Mouse (Mus musculus): ENCODE results near the gene Ccdc186. TPM values are rescaled to one million over a fixed set of nuclear protein-coding genes. Genes with fewer than 3 reads are reported as not detected.

Gene Ccdc186
- 25.0 and 25.2 TPM in 2 replicates for polyA plus RNA-seq (2014; fragmentation: Nextera tagmentation; extraction: Ambion mirVana)

DNA sequence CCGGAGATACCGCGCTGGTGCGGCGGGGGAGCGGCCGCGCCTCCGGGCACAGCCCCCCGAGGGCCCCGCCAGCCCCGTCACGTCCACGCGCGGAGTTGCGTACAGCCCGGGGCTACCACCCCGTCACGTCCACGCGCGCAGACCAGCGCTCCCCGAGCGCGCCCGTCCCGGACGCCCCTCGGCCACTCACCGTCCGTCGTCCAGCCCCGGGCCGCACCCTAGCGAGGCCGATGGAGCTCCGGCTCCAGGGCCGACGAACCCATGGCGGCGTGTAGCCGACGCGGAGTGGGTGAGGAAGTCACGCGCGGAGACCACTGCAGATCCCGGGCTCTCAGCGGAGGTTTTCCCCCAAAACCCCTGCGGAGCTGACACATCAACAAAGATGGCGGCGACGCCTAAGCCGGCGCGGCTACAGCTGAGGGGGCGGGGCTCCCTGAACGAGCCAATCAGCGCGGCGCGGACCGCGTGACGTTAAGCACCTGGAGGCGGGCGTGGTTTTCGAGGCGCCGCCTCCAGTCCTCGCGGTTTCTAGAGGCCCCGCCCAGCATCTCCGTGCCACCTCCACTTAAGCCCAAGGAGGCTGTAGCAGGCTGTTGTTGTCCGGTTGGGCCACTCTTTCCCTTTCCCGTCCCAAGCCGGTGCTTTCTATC lies at the start of gene Ccdc186:
TSS of gene Ccdc186 (minus strand) at position 393 of the 650 bp plus-strand sequence.
- Histone ChIP-seq H3K4me1 (ENCODE audit: insufficient read depth) (peaks cover 24% of the 10 kb centered on the region), H3K4me3 (ENCODE audit: low read depth, low read length) (peak within 1 kb of the TSS; percentile 99), H3K9ac (peak within 1 kb of the TSS; percentile 90), H3K4me2 (peak within 1 kb of the TSS; percentile 70), H3K9me3 (ENCODE audit: low read depth, low read length) (no peaks in the 10 kb centered on the region; the same call in 1 of the 2 replicates), H3K36me3 (ENCODE audit: insufficient read depth) (no peaks in the 10 kb centered on the region), H3K27me3 (ENCODE audit: insufficient read depth, low read length) (no peaks in the 10 kb centered on the region), H3K27ac (ENCODE audit: low read depth) (peak within 1 kb of the TSS; percentile 88)
- under 1% methylated on average over 79 of the region's 79 CpGs for WGBS
- ATAC-seq (ENCODE audit: insufficient read depth) = peak; percentile 93
- TF ChIP-seq CTCF (IDR thresholded peaks at IDR 0.05; ENCODE audit: low read depth) = no peak
- peak; percentile 99 for DNase-seq

DNA sequence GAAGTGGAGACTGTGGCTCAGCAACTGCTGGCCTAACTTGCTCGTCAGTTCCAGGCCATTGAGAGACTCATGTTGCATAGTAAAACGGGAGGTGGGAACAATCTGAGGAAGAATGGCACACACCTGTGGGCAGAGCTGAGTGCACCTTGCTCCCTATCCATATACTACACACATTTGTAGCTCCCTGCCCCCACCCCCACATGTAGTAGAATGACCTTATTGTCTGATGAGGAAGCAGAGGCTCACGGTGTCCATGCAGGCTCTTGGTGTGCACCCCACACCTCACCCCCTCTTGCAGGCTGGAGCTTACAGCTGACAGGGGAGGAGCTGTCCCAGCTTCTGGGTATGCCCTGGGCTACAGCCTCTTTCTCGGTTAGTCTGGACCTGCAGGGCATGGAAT lies 45.7 kb upstream of the Ccdc186 start:
- no peak overlapping the region for H3K4me3 ChIP-seq (ENCODE audit: low read depth, low read length)

DNA sequence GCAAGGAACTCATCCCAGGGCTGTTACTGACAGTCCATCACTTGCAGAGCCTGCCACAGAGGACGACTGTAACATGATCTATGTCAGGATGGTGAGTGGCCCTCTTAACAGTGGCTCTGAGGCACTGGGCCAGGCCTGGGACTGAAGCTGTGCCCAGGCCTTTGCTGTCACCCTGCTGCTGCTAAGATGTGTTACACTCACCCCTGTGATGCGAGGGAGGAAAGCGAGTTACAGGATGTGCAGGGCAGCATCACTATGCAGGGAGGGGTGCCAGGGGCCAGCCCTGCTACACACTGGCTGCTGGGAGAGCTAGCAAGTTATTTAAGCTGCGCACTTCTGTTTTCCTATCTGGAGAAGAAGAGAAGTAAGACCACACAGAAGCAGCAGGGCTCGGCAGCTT lies 34.5 kb upstream of the Ccdc186 start:
- Histone ChIP-seq H3K36me3 (ENCODE audit: insufficient read depth) (no peaks in the 10 kb centered on the region), H3K27ac (ENCODE audit: low read depth) (no peak overlapping the region), H3K4me3 (ENCODE audit: low read depth, low read length) (no peak overlapping the region), H3K9ac (no peak overlapping the region), H3K9me3 (ENCODE audit: low read depth, low read length) (no peaks in the 10 kb centered on the region), H3K27me3 (ENCODE audit: insufficient read depth, low read length) (no peaks in the 10 kb centered on the region), H3K4me2 (no peak overlapping the region), H3K4me1 (ENCODE audit: insufficient read depth) (peaks cover 7% of the 10 kb centered on the region)
- peak; percentile 74 for DNase-seq
- peak; percentile 87 for ATAC-seq (ENCODE audit: insufficient read depth)
- 0 out of 2 replicates have a peak, but pooled peaks have one; percentile 18 for TF ChIP-seq CTCF (IDR thresholded peaks at IDR 0.05; ENCODE audit: low read depth)
- 12% methylated on average over 5 of the region's 5 CpGs for WGBS

More for the DNA sequence above, 45.7 kb upstream of the Ccdc186 start:
- Histone ChIP-seq H3K27ac (ENCODE audit: low read depth) (no peak overlapping the region), H3K9me3 (ENCODE audit: low read depth, low read length) (no peaks in the 10 kb centered on the region), H3K4me1 (ENCODE audit: insufficient read depth) (no peaks in the 10 kb centered on the region), H3K9ac (no peak overlapping the region), H3K27me3 (ENCODE audit: insufficient read depth, low read length) (peaks cover 8% of the 10 kb centered on the region; the same call in 1 of the 2 replicates), H3K36me3 (ENCODE audit: insufficient read depth) (no peaks in the 10 kb centered on the region), H3K4me2 (no peak overlapping the region)
- ATAC-seq (ENCODE audit: insufficient read depth) = no peak
- WGBS = 56% methylated on average over 4 of the region's 4 CpGs
- DNase-seq = no peak
- TF ChIP-seq CTCF (IDR thresholded peaks at IDR 0.05; ENCODE audit: low read depth) = no peak

DNA sequence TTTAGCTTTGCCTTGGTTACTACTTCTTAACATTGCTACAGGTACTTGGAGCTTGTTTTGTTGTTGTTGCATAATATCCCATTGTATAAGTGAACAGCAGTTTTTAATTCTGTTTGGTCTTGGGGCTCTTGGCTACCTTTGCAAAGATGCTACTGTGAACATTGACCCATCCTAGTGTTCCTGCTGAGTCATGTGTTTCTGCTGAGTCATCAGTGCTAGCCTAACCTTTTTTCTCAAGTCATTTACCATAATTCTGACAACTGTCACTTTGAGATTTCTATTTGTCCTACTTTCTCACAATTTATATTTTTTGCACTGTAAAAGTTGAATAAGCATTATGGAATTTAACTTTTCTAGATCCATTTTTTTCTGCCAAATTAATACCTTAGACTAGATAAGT lies 30.6 kb upstream of the Ccdc186 start:
- no peak for TF ChIP-seq CTCF (IDR thresholded peaks at IDR 0.05; ENCODE audit: low read depth)
- no peak overlapping the region for H3K4me2 ChIP-seq
- H3K36me3 ChIP-seq (ENCODE audit: insufficient read depth) = no peaks in the 10 kb centered on the region
- ATAC-seq (ENCODE audit: insufficient read depth) (no peak), DNase-seq (no peak)
- H3K4me1 ChIP-seq (ENCODE audit: insufficient read depth) = peaks cover 7% of the 10 kb centered on the region
- no peak overlapping the region for H3K9ac ChIP-seq
- no peak overlapping the region for H3K27ac ChIP-seq (ENCODE audit: low read depth)
- no peak overlapping the region for H3K4me3 ChIP-seq (ENCODE audit: low read depth, low read length)
- no peaks in the 10 kb centered on the region for H3K27me3 ChIP-seq (ENCODE audit: insufficient read depth, low read length)
- no peaks in the 10 kb centered on the region for H3K9me3 ChIP-seq (ENCODE audit: low read depth, low read length)

DNA sequence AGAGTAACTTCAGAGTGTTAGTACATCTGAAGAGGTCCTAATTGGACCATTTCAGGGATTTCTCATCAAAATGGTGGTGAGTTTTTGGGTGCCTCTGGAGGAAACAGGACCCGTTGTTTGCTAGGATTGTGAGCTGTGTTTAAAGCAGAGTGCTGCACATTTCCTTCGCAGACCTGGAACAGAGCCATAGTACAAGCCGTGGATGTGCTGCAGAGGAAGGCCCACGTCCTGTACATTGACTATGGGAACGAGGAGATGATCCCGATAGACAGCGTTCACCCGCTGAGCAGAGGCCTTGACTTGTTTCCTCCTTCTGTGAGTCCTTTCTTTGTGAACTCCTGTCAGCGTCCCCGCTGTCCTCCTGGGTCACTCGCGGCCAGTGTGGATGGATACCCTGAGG lies 21.0 kb upstream of the Ccdc186 start:
- Histone ChIP-seq H3K4me1 (ENCODE audit: insufficient read depth) (0 out of 2 replicates have a peak, but pooled peaks cover 3% of the 10 kb centered on the region), H3K9ac (no peak overlapping the region), H3K4me2 (no peak overlapping the region), H3K27me3 (ENCODE audit: insufficient read depth, low read length) (no peaks in the 10 kb centered on the region), H3K9me3 (ENCODE audit: low read depth, low read length) (no peaks in the 10 kb centered on the region), H3K4me3 (ENCODE audit: low read depth, low read length) (no peak overlapping the region), H3K27ac (ENCODE audit: low read depth) (no peak overlapping the region), H3K36me3 (ENCODE audit: insufficient read depth) (no peaks in the 10 kb centered on the region)
- 68% methylated on average over 12 of the region's 12 CpGs for WGBS
- TF ChIP-seq CTCF (IDR thresholded peaks at IDR 0.05; ENCODE audit: low read depth) = no peak
- peak; percentile 59 for DNase-seq
- ATAC-seq (ENCODE audit: insufficient read depth) = no peak

DNA sequence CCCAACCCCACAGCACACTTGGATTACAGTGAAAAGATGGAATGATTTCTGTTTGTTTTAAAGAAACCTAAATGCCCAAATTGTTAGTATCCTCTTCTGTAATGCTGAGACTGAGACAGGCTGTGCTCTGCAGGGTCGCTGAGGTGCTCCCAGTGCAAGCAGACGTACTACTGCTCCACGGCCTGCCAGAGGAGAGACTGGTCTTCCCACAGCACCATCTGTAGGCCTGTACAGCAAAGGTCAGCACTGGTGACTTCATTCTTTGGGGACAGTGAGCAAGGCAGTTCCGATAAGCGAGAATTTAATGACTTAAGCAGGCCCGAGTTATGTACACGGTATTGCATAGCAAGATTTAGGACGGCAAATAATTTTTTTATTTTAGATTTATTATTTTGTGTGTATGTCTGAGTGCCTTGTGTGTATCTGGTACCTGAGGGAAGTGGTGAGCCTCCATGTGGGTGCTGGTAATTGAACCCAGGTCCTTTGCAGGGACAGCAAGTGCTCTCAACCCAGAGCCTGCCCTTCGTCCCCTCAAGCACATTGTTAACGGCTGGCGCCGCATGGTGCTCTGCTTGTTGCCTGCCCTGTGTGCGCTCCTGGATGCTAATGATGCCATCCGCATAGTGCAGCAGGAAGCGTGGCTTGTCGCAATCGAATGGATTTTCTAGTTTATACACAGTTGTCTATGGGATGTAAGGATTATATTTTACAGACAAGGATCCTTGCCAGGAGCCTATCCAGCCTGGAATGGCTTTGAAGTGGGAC lies 17.1 kb upstream of the Ccdc186 start:
- WGBS = 69% methylated on average over 17 of the region's 17 CpGs

DNA sequence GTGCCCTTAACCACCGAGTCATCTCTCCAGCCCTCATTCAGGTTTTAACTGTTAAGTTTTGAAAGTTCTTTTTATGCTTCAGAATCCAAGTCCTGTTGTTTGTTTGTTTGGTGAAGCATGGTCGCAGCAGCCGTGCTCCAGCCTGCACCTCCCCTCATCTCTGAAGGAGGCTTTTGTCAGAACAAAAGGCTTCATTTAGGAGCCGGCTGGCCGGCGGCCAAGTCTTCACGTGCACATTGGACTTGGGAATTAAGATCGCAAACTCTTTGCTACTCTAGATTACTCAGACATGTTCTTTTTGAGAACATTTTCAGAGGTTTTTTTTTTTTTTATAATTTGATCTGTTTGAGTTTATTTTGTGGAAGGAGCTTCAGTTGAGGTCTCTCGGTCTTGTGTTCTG lies 13.3 kb upstream of the Ccdc186 start:
- Histone ChIP-seq H3K9me3 (ENCODE audit: low read depth, low read length) (no peaks in the 10 kb centered on the region), H3K27ac (ENCODE audit: low read depth) (no peak overlapping the region), H3K4me2 (no peak overlapping the region), H3K4me3 (ENCODE audit: low read depth, low read length) (no peak overlapping the region), H3K27me3 (ENCODE audit: insufficient read depth, low read length) (no peaks in the 10 kb centered on the region), H3K9ac (no peak overlapping the region), H3K4me1 (ENCODE audit: insufficient read depth) (0 out of 2 replicates have a peak, but pooled peaks cover 8% of the 10 kb centered on the region), H3K36me3 (ENCODE audit: insufficient read depth) (no peaks in the 10 kb centered on the region)
- WGBS = 49% methylated on average over 9 of the region's 9 CpGs
- ATAC-seq (ENCODE audit: insufficient read depth) (no peak), DNase-seq (peak; percentile 82)
- TF ChIP-seq CTCF (IDR thresholded peaks at IDR 0.05; ENCODE audit: low read depth) = no peak

More for the DNA sequence above, 17.1 kb upstream of the Ccdc186 start:
- peak; percentile 31 for TF ChIP-seq CTCF (IDR thresholded peaks at IDR 0.05; ENCODE audit: low read depth)
- H3K27ac ChIP-seq (ENCODE audit: low read depth) = no peak overlapping the region
- no peaks in the 10 kb centered on the region for H3K9me3 ChIP-seq (ENCODE audit: low read depth, low read length)
- no peaks in the 10 kb centered on the region for H3K36me3 ChIP-seq (ENCODE audit: insufficient read depth)
- DNase-seq (no peak), ATAC-seq (ENCODE audit: insufficient read depth) (peak; percentile 47; the same call in 1 of the 2 replicates)
- 0 out of 2 replicates have a peak, but pooled peaks cover 11% of the 10 kb centered on the region for H3K4me1 ChIP-seq (ENCODE audit: insufficient read depth)
- no peak overlapping the region for H3K4me2 ChIP-seq
- no peak overlapping the region for H3K4me3 ChIP-seq (ENCODE audit: low read depth, low read length)
- no peaks in the 10 kb centered on the region for H3K27me3 ChIP-seq (ENCODE audit: insufficient read depth, low read length)
- no peak overlapping the region for H3K9ac ChIP-seq
